Comparison of ENCODE assay signal across 9 mouse cellular contexts in the genomic region with DNA sequence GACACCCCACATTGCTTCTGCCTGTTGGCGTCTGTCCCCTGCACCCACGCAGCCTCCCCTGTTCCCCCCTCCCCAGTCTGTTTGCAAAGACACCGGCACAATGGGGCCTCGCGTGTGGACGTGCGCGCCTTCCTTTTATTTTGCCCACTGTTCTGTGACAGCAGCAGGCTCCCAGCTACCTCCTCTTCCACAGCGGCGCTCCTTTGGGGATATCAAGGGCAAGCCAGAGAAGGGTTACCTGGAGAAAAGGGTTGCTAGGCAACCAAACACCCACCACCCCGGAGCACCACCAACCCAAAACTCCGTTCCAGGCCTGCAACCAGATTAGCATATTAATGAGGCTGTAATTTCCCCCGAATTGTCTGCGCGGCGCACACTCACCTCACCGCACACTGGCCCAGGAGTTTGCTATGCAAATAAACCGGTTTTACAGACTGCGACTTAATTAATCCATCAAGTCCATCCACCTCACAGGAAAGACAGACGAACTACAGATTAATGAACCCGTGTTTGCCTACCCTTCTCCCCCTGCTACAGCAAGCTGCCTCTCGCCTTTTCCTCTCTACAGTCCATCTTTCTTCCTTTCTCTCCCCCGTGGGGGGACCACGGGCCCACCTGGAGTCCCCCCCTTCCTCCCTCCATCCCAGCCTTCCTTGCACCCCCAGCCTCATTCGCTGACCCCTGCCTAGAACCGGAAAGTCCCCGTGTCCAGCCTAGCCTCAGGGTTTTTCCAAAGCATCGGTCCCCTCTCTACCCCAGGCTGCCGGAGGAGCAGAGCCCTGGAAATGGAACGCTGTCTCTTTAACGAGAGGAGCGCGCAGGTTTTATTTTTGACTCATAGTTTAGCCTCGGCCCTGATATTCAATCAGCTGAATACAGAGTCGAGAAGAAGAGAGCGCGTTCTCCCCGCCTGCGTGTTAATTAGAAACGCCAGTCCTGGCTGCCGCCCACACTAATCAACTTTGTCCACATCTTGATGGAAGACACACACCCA. TPM values are rescaled to one million over a fixed set of nuclear protein-coding genes. Genes with fewer than 3 reads are reported as not detected.
DNase-seq lines count a peak whose midpoint lies in the region; ATAC-seq lines count a peak whose summit lies in the region.
"Had no signal": no experiment of that assay in that cellular context is flagged by ENCODE, and none has a peak within 500 bp of the region (broad histone marks: within the 10 kb centered on the region; RNA-seq: fewer than 3 reads in every experiment).

No protein-coding gene starts in this region.

- H3K4me2 ChIP-seq in forebrain, embryonic 15.5 days (replicated peaks): peak overlapping the region; percentile 61
- H3K4me2 ChIP-seq: liver, embryonic 15.5 days had no signal

- H3K4me1 ChIP-seq in forebrain, embryonic 15.5 days: peaks cover 13% of the 10 kb centered on the region
- H3K4me1 ChIP-seq: liver, embryonic 15.5 days had no signal

- peak; percentile 47 for DNase-seq in left cerebral cortex, adult 11 months (ENCODE audit: low spot score)
- no peak for DNase-seq in left cerebral cortex, postnatal 4 days
- peak; percentile 13 to 25 for DNase-seq in left cerebral cortex, postnatal 36 days (ENCODE audit: low spot score in 2 of 2)
- DNase-seq in right cerebral cortex, postnatal 36 days (ENCODE audit: low spot score in 2 of 2): peak; percentile 19 to 25
- DNase-seq in kidney, adult 9 months: no peak

- peak overlapping the region; percentile 46 for H3K9ac ChIP-seq in forebrain, embryonic 15.5 days (replicated peaks)
- H3K9ac ChIP-seq: liver, embryonic 15.5 days had no signal

- peak overlapping the region; percentile 85 for H3K27ac ChIP-seq in forebrain, embryonic 15.5 days (replicated peaks)
- H3K27ac ChIP-seq: liver, embryonic 15.5 days had no signal

- peak overlapping the region; percentile 36 for H3K4me3 ChIP-seq in forebrain, embryonic 15.5 days
- H3K4me3 ChIP-seq: liver, embryonic 15.5 days had no signal

- peaks cover 6% of the 10 kb centered on the region for H3K27me3 ChIP-seq in forebrain, embryonic 15.5 days

- peak; percentile 78 for ATAC-seq in forebrain, embryonic 15.5 days (replicated peaks)
- no peak for ATAC-seq in activated CD4-positive, CD25-positive, alpha-beta regulatory T cell, adult 4 months
- ATAC-seq in granulocyte monocyte progenitor cell, adult 5-6 weeks (replicated peaks; ENCODE audit: poor library complexity, severe bottlenecking): no peak

- intact Hi-C loops in left cerebral cortex, postnatal 4 days (cut with DNase I): no loop called here
- intact Hi-C loops in left cerebral cortex, postnatal 36 days (cut with DNase I): no loop called here

- WGBS in forebrain, embryonic 15.5 days: under 1% methylated on average over 41 of the region's 41 CpGs

- no peaks in the 10 kb centered on the region for H3K36me3 ChIP-seq in forebrain, embryonic 15.5 days
- H3K36me3 ChIP-seq: liver, embryonic 15.5 days had no signal

- H3K9me3 ChIP-seq in forebrain, embryonic 15.5 days: no peaks in the 10 kb centered on the region
- H3K9me3 ChIP-seq: liver, embryonic 15.5 days had no signal

RNA-seq across cellular contexts. Expression of a gene that starts 21.8 kb away (rescaled TPM):
- total RNA-seq in left cerebral cortex, postnatal 4 days (2021): 1 to 10 TPM in 1 of 2 experiments, under 1 TPM in 1; 0.86 to 1.4 TPM
- polyA plus RNA-seq in forebrain, embryonic 15.5 days (2015; fragmentation: Nextera tagmentation; extraction: Ambion mirVana): 6.3 and 7.0 TPM in 2 replicates
- total RNA-seq in left cerebral cortex, postnatal 36 days (2021): not detected
- polyA plus RNA-seq in activated CD4-positive, CD25-positive, alpha-beta regulatory T cell, adult 4 months (2017; shearing (Covaris generic)): not detected
- not detected in 2 replicates for total RNA-seq in granulocyte monocyte progenitor cell, adult 5-6 weeks (2014; fragmentation: Nextera tagmentation)
- not detected in 2 replicates for total RNA-seq in granulocyte monocyte progenitor cell, adult 5-6 weeks (2017)
- polyA plus RNA-seq: liver, embryonic 15.5 days had no signal

Comparison
In these comparisons a context has a peak if more than half of its experiments do, and no peak if none do; other contexts are left out.
1. DNase-seq: peak in left cerebral cortex, adult 11 months (single experiment), left cerebral cortex, postnatal 36 days (2 of 2) and right cerebral cortex, postnatal 36 days (2 of 2); none in left cerebral cortex, postnatal 4 days (single experiment) and kidney, adult 9 months (single experiment).